Mouse (Mus musculus) layer of hippocampus, adult 2 months (tissue): ENCODE results near the gene Zfpl1. TPM values are rescaled to one million over a fixed set of nuclear protein-coding genes. Genes with fewer than 3 reads are reported as not detected.
A peak's percentile ranks its signal among the peaks of the same experiment; 100 is the strongest.

Experiments
- DNase-seq, 2 experiments: peaks; one replicate each; pipeline ENCODE4 v3.0.0; 2022; ENCODE audit warnings: low spot score in 2 of 2
- H3K27ac ChIP-seq: fragments of 200-600 bp; 2 replicates; pipeline ENCODE4 v1.8.1; 2022
- H3K4me3 ChIP-seq: fragments of 200-600 bp; 2 replicates; pipeline ENCODE4 v1.8.1; 2022; ENCODE audit warnings: mild to moderate bottlenecking
- CTCF ChIP-seq: fragments of 200-600 bp; conservative IDR thresholded peaks from 2 replicates; pipeline ENCODE4 v1.8.1; 2022; ENCODE audit warnings: antibody characterized with exemption, mild to moderate bottlenecking, moderate library complexity
- total RNA-seq, 2 experiments: library from RNA; stranded (reverse); gene quantifications; 2 replicates each; pipeline ENCODE4 v1.2.3; 2021

Gene Zfpl1
- total RNA-seq, 2 experiments from 2014 or later, result 40.1 to 44.0 TPM

GRCm38 (mm10) chr19:6062418-6062817 is 22.3 kb downstream of the Zfpl1 start:
- Histone ChIP-seq H3K4me3 (peak overlapping the region; percentile 85), H3K27ac (peak overlapping the region; percentile 96)
- no peak for DNase-seq
- no peak for TF ChIP-seq CTCF

DNA sequence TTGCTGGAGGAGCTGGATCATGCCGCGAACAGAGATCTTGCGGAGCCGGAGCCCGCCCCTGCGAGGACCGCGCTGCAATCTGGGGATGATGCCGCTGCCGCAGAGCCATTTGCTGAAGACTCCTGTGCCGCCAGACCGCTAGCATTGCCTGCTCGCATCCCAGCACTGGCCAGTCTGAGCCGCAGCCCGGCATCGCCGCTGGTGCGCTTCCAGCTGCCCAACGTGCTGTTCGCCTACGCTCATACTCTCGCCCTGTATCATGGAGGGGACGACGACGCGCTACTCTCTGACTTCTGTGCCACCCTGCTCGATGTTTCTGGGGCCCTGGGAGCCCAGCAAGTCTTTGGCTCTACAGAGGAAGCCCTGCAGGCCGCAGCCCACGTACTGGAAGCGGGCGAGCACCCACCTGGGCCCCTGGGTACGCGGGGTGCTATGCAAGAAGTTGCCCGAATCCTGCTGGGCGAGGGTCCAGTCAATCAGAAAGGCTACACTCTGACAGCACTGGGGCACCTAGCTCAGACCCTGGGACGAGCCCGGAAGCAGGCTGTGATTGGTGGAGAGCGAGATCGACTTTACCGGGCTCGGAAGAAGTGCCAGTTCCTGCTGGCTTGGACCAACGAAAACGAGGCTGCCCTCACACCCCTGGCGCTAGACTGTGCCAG is 23.0 kb downstream of the Zfpl1 start:
- TF ChIP-seq CTCF, result no peak
- Histone ChIP-seq H3K4me3 (peak overlapping the region; percentile 85), H3K27ac (peak overlapping the region; percentile 96)
- DNase-seq, result no peak

- DNase-seq, result peak; percentile 94 to 96
- Histone ChIP-seq H3K27ac (peak within 1 kb of the TSS; percentile 96), H3K4me3 (peak within 1 kb of the TSS; percentile 85)
- peak; percentile 61 for TF ChIP-seq CTCF
Measured at GRCm38 (mm10) chr19:6061021-6061533, 23.7 kb downstream of the Zfpl1 start, which contains the start of gene Znhit2. Gene Znhit2, plus strand, starts transcription at chr19:6061192.

DNA sequence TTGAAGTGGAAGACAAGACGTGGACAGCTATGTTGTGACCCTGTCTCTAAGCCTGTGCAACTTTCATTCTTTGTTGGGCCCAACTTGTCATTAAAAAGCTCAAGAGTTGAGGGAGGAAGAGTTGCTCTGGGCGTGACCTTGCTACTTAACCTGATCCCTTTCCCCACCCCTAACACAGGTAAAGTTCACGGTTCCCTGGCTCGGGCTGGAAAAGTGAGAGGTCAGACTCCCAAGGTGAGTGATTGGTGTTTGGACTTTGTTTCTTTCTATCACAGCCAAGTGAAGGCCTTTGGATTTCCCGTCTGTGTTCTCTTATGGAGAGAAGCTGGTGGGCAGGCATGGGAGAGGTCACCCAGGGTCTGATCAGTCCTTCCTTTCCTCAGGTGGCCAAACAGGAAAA is 25.8 kb downstream of the Zfpl1 start:
- peak overlapping the region; percentile 96 for H3K4me3 ChIP-seq
- no peak for DNase-seq
- H3K27ac ChIP-seq, result no peak overlapping the region; the same call in 1 of the 2 replicates
- TF ChIP-seq CTCF, result no peak

DNA sequence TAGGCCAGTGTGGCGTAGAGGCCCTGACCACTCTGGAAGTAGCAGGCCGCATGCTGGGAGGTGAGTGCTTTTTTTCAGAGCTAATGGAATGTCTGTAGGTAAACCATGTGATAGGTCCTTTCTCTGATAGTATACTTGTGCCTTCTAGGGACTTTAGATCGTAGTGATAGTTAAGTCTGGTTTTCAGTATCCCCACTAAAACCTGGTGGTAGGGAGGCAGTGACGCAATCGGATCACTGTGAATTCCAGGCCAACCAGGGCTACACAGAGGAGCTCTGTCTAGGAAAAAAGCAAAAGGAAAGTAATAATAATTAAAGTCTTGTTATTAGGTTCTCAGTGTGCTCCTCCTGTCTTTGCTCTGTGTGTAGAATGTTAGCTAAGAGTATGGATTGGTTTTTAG is 26.2 kb downstream of the Zfpl1 start:
- H3K27ac ChIP-seq, result peak overlapping the region; percentile 95

GRCm38 (mm10) chr19:6057313-6058096 is 27.3 kb downstream of the Zfpl1 start, which contains the start of the genes Mrpl49 and Fau:
Gene Mrpl49, minus strand, starts transcription at chr19:6057785.
Gene Fau, plus strand, starts transcription at chr19:6057844.
- Histone ChIP-seq H3K4me3 (peak within 1 kb of the TSS; percentile 96), H3K27ac (peak within 1 kb of the TSS; percentile 95)
- TF ChIP-seq CTCF, result no peak
- peak; percentile 98 for DNase-seq

More for the DNA sequence above, 26.2 kb downstream of the Zfpl1 start:
- H3K4me3 ChIP-seq, result peak overlapping the region; percentile 96
- DNase-seq, result no peak
- TF ChIP-seq CTCF, result no peak

- Histone ChIP-seq H3K27ac (no peak overlapping the region), H3K4me3 (peak overlapping the region; percentile 96)
- no peak for TF ChIP-seq CTCF
- no peak for DNase-seq
Measured at GRCm38 (mm10) chr19:6056696-6057095, 28.1 kb downstream of the Zfpl1 start.

- no peak for DNase-seq
- Histone ChIP-seq H3K27ac (no peak overlapping the region), H3K4me3 (no peak overlapping the region)
- TF ChIP-seq CTCF, result no peak
Measured at GRCm38 (mm10) chr19:6054296-6054695, 30.5 kb downstream of the Zfpl1 start.

DNA sequence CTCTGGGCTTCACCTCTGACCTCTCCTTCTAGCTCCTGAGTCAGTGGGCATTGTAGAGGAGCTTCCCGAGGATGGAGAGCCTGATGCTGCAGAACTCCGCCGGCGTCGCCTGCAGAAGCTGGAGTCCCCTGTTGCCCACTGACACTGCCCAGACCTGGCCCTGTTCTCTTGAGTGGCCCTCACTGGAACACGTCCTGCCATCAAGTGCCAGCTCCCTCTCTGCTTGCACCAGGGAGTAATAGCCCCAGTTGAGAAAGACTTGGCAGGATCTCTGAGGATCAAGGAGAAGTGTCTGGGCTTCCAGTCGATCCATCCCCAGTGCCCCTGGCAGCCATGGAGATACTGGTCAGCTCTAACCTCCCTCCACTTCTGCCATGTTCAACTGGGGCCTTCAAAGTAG is 32.2 kb downstream of the Zfpl1 start:
- no peak overlapping the region for H3K27ac ChIP-seq
- no peak for TF ChIP-seq CTCF
- DNase-seq, result no peak
- H3K4me3 ChIP-seq, result no peak overlapping the region

DNA sequence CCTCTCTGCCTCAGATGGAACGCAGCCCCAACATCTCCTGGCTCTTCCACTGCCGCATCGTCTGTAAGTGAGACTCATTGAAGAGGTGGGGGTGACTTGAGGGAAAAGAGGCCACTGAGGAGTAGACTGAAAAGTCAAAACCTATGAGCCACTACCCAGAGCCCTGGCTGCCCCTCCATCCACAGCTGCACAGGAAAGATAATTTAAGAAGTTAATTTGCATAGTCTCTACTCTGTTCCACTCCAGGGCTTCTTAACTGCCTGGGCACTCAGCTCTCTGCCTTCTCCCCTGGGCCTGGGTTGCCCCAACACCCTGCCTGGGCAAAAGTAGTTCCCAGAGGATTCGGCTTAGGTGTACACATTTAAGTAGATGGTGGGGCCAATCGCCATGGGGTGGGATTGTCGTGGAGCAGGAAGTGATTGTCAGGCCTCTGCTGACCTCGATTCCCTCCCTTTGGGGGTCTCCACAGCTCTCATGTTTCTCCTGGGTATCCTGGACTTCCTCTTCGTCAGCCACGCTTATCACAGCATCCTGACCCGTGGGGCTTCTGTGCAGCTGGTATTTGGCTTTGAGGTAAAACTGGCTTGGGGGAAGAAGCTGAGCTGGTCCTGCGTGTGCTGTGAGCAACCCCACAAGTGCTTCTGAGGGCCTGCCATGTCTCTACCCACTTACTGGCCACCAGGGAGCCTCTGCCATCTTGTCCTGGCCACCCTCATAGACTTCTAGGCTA is 35.9 kb downstream of the Zfpl1 start:
- DNase-seq, result no peak

GRCm38 (mm10) chr19:6047899-6048166 is 36.9 kb downstream of the Zfpl1 start:
- Histone ChIP-seq H3K4me3 (peak overlapping the region; percentile 99), H3K27ac (peak overlapping the region; percentile 99; the same call in 1 of the 2 replicates)
- DNase-seq, result no peak
- no peak for TF ChIP-seq CTCF

More for the DNA sequence above, 35.9 kb downstream of the Zfpl1 start:
- no peak for TF ChIP-seq CTCF
- Histone ChIP-seq H3K27ac (no peak overlapping the region), H3K4me3 (no peak overlapping the region)

DNA sequence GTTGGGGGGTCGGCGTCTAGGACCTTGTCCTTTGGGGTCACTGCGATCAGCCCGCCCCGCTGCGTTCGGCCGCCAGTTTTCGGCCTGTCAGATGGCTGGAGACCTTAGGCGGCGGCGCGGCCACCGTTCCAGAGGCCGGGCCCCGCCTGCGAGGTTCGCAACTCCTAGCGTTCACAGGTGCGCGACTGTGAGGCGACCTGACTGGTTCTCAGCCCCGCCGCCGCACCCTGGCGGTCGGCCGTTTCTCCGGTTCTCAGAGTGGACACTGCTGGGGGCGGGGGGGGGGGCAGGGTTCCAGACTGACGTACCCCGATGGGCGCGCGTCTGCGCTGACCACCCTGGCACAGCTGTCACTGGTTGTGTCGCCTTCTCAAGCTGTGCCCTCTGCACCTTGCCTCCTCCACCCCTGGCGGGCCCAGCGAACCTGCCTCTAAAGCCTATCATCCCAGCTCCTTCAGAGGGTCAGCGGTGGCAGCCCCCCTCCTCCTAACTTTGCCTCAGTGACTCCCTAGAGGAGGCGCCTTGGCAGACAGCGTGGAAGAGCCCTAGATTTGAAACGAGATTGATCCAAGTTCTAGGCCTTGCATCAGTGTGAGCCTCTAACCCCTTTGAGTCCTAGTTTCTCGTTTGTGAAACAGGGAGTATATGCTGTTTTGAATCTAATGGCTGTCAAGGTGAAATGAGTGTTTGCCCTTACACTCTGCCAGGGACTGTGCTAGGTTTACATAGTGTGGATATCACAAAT is 37.4 kb downstream of the Zfpl1 start:
- Histone ChIP-seq H3K27ac (peak overlapping the region; percentile 99), H3K4me3 (peak overlapping the region; percentile 99)
- no peak for DNase-seq
- no peak for TF ChIP-seq CTCF
